Mouse (Mus musculus) NIH3T3 (cell line): ENCODE results near the gene Bcdin3d.

Experiments used
- DNase-seq: peaks from one replicate; pipeline ENCODE4 v3.0.0-alpha.2; 2012; ENCODE audit warnings: low read depth

The Bcdin3d gene

DNA sequence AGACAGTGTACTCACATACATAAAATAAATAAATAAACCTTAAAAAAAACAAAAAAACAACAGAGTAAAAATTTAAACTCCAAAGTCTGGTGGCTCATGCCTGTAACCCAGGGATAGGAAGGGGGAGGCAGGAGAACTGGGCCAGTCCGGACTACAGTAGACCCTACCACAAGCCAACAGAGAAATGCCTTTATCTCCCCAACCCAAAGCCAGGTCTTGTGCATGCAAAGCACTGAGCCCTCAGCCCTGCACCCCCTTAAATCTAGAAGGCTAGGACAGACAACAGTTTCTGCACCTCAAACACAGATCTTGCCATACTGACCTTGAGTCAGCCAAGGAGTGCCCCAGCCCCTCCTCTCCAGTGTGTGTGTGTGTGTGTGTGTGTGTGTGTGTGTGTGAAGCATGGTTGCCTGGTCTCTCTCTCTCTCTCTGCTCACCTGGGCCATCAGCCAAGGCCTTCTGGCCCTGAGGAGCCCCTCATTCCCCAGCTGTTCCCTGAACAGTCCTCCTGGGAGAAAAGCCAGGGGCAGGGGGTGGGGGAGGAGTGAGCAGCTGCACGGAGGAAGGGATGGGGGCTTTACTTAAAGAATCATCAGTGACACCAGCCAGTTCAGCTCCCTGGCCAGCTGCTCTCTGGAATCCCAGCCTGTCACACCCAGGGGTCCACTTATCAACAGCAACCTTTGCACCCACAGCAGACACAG, 34.3 kb downstream of the Bcdin3d start:
- peak; percentile 49 for DNase-seq

DNA sequence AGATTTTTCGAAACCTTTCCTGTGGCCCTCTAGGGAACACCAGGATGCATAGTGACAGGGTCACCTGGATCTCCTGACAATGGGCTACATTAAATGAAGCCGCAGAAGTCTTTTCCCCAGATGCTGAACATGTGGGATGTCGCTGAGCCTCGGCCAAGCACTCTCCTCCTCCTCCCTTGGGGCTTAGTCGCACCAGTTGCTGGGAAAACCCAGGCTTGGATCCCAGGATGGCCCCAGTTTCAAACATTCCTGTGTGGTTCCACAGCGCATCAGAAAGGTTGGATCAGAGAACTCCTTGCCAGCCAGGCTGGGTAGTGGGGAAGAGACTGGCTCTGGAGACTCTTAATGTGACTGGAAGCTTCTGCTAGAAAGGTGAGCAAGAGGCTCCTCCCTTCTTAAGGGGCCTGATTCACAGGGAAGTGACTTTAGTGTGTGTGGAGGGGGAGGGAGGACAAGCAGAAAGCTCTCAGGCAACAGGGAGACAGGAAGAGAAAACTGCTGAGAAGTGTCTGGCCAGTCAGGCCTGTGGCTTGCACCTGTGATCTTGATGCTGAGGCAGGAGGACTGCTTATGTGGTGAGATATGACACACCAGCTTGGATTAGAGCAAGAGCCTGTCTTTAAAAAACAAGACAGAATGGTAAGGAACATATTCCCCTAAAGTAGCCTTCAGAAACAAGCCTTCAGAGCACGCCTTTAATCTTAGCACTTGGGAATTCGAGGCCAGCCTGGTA, 35.4 kb downstream of the Bcdin3d start:
- DNase-seq = peak; percentile 55

DNA sequence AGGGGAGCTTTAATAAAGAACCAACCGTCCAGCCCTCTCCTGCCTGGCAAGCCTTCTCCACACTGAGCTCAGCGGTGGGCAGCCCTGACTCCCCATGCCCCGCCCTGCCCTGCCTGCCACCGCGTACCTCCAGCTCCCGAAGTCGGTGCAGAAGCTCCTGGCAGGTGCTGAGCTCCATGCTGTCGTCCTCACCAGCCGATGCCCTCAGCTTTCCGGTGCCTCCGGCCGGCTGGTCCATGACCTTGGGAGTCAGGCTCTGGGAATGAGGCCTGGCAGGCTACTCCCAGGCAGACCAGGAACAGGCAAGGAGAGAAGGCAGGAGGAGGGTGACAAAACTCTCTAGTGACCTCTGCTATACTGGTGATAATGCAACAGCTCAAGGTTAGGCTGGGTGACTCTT, 40.6 kb downstream of the Bcdin3d start:
- DNase-seq = no peak

DNA sequence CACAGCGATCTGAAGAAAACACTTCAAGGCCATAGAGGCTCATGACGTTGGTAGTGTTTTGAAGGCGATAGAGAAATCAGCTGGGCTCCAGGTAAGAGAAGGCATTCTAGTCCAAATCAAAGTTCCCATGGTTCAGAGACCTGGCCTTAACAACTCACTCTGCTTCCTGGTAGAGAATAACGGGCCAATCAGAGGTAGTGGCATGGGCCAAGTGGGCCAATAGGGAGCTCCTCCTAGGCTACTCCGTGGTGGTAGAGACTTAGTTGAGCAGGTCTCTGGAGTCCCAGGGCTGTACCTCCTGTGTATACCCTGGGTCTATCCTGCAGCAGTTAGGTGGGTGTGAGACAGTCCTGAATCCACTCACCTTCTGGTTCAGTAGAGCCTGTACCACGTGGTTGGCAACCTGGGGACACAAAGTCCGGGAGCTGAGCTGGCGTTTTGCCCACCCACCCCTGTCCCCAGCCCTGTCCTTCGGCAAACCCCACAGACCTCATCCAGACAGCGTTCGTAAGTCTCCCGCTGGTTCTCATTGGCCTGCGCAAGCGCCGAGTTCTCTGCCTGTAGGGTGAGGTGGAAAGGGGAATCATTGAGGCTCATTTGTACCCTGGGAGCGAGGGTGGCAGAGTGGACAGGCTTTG, 41.3 kb downstream of the Bcdin3d start:
- no peak for DNase-seq

- no peak for DNase-seq
Observed at GRCm38 (mm10) chr15:99431967-99432366, 42.6 kb downstream of the Bcdin3d start.

GRCm38 (mm10) chr15:99431504-99431903, 43.0 kb downstream of the Bcdin3d start:
- no peak for DNase-seq

GRCm38 (mm10) chr15:99431063-99431462, 43.5 kb downstream of the Bcdin3d start:
- DNase-seq = no peak

DNA sequence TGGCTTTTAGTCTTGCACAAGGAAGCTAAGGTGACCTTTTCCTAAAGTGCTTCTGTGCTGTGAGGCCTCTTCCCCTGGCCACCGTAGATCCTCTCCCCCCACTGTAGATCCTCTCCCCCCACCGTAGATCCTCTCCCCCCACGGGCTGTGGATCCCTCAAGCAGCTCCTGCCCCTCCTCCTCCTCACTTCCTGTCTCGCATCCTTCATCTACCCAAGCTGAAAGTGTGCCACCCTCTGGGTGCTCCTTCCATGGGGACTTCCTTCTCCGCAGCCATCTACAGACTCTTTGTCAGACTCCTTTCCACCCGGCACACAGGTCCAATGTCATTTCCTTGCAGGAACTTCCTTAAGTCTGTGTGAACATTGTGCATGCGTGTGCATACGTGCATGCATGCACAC, 44.1 kb downstream of the Bcdin3d start:
- no peak for DNase-seq

DNA sequence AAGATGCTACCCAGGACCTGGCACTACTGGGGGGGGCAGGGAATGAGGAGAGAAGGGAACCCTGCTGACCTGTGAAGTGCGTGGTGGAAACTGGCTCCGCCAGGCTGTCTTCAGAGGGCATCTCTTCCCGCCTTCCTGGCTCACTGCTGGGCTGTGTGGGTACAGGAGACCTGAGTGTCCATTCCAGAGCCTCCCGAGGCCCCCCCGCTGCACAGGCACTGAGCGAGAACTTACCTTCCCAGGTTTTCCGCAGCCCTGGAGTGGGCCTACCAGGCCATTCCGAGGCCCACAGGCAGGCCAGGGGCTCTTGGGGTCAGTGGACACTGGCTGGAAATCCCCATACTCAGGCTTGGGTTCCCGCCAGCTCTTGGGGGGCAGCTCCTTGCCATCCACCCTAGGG, 50.6 kb downstream of the Bcdin3d start:
- no peak for DNase-seq

- DNase-seq = no peak
Observed at GRCm38 (mm10) chr15:99423131-99423530, 51.4 kb downstream of the Bcdin3d start.

DNA sequence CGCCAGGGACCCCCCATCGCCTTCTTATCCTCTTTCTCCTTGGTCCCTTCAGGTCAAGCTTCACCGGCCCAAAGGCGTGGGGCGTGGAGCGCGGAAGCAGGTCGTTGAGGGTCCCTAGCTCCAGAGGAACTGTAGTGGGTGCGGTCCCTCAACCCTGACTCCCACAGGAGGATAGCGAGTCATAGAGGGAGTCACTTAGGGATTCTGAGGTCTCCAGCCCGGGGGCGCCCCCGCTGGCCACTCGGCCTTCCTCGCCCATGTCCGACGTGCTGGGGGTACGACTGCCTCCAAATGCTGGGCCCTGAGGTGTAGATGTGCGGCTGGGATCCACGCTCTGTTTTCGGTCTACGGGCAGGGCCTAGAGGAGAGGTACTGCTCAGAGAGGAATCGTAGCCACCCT, 52.0 kb downstream of the Bcdin3d start:
- DNase-seq = no peak

- DNase-seq = no peak
Observed at GRCm38 (mm10) chr15:99421676-99422075, 52.9 kb downstream of the Bcdin3d start.

DNA sequence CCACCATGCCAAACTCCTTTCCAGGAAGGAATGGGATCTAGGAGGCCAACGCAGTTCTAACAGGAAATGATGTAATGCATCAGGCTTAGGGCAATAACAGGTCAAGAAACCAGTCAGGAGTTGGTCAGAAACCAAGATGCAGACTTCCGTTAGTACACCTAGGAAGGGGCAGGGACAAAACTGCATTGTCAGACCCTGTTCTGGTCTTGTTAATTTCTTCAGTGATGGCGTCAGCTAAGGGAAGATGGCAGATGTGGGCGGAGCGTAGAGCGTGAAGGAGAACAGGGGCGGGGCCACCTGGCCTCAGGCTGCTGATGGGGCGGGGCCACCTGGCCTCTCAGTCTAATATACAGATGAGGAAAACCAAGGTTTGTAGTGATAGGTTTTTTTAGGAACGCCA, 53.4 kb downstream of the Bcdin3d start:
- peak; percentile 41 for DNase-seq

GRCm38 (mm10) chr15:99420521-99421014, 54.0 kb downstream of the Bcdin3d start:
- DNase-seq = peak; percentile 93

GRCm38 (mm10) chr15:99420101-99420500, 54.4 kb downstream of the Bcdin3d start:
- DNase-seq = no peak
